In the genomic region with DNA sequence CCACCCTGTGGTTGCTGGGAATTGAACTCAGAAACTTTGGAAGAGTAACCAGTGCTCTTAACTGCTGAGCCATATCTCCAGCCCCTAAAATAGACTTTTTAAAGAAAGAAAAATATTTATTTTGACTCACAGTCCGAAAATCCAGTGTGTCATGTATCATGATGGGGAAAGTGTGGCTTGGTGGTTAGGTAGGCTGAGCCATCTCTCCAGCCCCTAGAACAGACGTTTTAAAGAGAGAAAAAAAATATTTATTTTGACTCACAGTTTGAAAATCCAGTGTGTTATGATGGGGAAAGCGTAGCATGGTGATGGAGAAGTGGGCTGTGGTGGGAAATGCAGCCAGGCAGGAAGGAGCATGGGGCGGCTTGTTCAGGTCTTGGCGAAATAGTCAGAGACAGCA, we compare ENCODE assay signal across 23 mouse cellular contexts.
A peak's percentile ranks its signal among the peaks of the same experiment; 100 is the strongest.
DNase-seq lines count a peak whose midpoint lies in the region; TF ChIP-seq lines count a peak whose summit lies in the region.
"Had no signal": no experiment of that assay in that cellular context is flagged by ENCODE, and none has a peak within 500 bp of the region (broad histone marks: within the 10 kb centered on the region; RNA-seq: fewer than 3 reads in every experiment).

No protein-coding gene starts in this region.

- peaks cover 9% of the 10 kb centered on the region for H3K4me1 ChIP-seq in heart, adult 2 months (ENCODE audit: control insufficient read depth, insufficient read depth, low read length)

- TF ChIP-seq CTCF in heart, adult 2 months (IDR thresholded peaks at IDR 0.05) = no peak
- TF ChIP-seq CTCF in C2C12 (IDR thresholded peaks at IDR 0.05; ENCODE audit: control insufficient read depth, insufficient read depth, insufficient read length) = no peak

- intact Hi-C loops in heart, adult 2 months (cut with DNase I) = no loop called here
- intact Hi-C loops in left cerebral cortex, postnatal 36 days (cut with DNase I) = no loop called here

- WGBS in heart, adult 2 months = 86% methylated on average over 5 of the region's 5 CpGs

- no peak overlapping the region for H3K9ac ChIP-seq in heart, adult 2 months (ENCODE audit: low read depth, low read length)

- no peak overlapping the region for H3K4me3 ChIP-seq in heart, adult 2 months
- H3K4me3 ChIP-seq in C2C12 (ENCODE audit: insufficient read depth, poor library complexity, severe bottlenecking) = no peak overlapping the region

- peak; percentile 71 for DNase-seq in heart, adult 11 months
- no peak for DNase-seq in heart, adult 2 months
- DNase-seq in 3134 (ENCODE audit: extremely low read depth, insufficient read length, low spot score) (peak; percentile 77), 3T3-L1 (ENCODE audit: low read depth, low spot score) (peak; percentile 62)
- no peak for DNase-seq in left cerebral cortex, postnatal 36 days (ENCODE audit: low spot score in 2 of 2)
- DNase-seq in gastrocnemius, postnatal 4 days (ENCODE audit: low spot score in 2 of 2) = no peak
- DNase-seq in adrenal gland, postnatal 10 days = no peak
- DNase-seq: adrenal gland, adult 2 months; adrenal gland, adult 8-10 months; adrenal gland, postnatal 14 days; adrenal gland, postnatal 25 days; adrenal gland, postnatal 36 days; B cell, adult 2 months; cerebellum, adult 11 months; cerebellum, adult 11-12 months; cerebellum, adult 18-20 months; cerebellum, adult 2 months; cerebellum, adult 8-10 months; cerebellum, adult 9-10 months had no signal

- no peaks in the 10 kb centered on the region for H3K27me3 ChIP-seq in heart, adult 2 months (ENCODE audit: control insufficient read depth, insufficient read depth, low read length)
- no peaks in the 10 kb centered on the region for H3K27me3 ChIP-seq in C2C12 (ENCODE audit: control insufficient read depth, insufficient read depth, insufficient read length)
- H3K27me3 ChIP-seq: CH12.LX, Patski had no signal

- no peaks in the 10 kb centered on the region for H3K79me2 ChIP-seq in heart, adult 2 months (replicated peaks; ENCODE audit: control insufficient read depth, insufficient read depth, low read length)
- no peaks in the 10 kb centered on the region for H3K79me2 ChIP-seq in C2C12 (ENCODE audit: control insufficient read depth, insufficient read depth)

- no peak for TF ChIP-seq EP300 in heart, adult 2 months (IDR thresholded peaks at IDR 0.05; ENCODE audit: insufficient read depth, low read depth, low read length)

- peaks cover 2% of the 10 kb centered on the region; the same call in 1 of the 2 replicates for H3K36me3 ChIP-seq in heart, adult 2 months (ENCODE audit: control insufficient read depth, insufficient read depth, low read length)
- no peaks in the 10 kb centered on the region for H3K36me3 ChIP-seq in C2C12 (ENCODE audit: control insufficient read depth, insufficient read depth)
- H3K36me3 ChIP-seq: G1E had no signal

- no peak overlapping the region for H3ac ChIP-seq in C2C12 (ENCODE audit: control insufficient read depth, insufficient read length, low read depth)

- TF ChIP-seq POLR2A in heart, adult 2 months (IDR thresholded peaks at IDR 0.05; ENCODE audit: insufficient read depth, low read depth, low read length) = no peak

- no peaks in the 10 kb centered on the region for H3K79me3 ChIP-seq in C2C12 (ENCODE audit: low read depth)

- H3K27ac ChIP-seq in heart, adult 2 months = no peak overlapping the region

TF ChIP-seq in C2C12, 6 proteins besides CTCF, POLR2A, EP300 and RAD21:
- TF ChIP-seq MYOD1 (IDR thresholded peaks at IDR 0.05; ENCODE audit: control insufficient read depth, insufficient read length, low read depth) (no peak), FOSL1 (IDR thresholded peaks at IDR 0.05; ENCODE audit: insufficient read depth, low read length, poor library complexity, severe bottlenecking) (peak; percentile 7)

Comparison
In these comparisons a context has a peak if more than half of its experiments do, and no peak if none do; other contexts are left out.
1. DNase-seq: peak in heart, adult 11 months (single experiment), 3134 (single experiment) and 3T3-L1 (single experiment); none in heart, adult 2 months (0 of 2), left cerebral cortex, postnatal 36 days (0 of 2), gastrocnemius, postnatal 4 days (0 of 2) and adrenal gland, postnatal 10 days (single experiment).